Mouse (Mus musculus) heart, postnatal 25 days (tissue): ENCODE measurements at regions not wholly inside any gene's neighbourhood (a gene's known extent, or its start where the extent isn't known, plus 50 kb on each side); places are given as distances from the start of the nearest gene placed in this dataset.

Experiments
- DNase-seq: peaks from one replicate; pipeline ENCODE4 v3.0.0; 2022; ENCODE audit warnings: low spot score
- intact Hi-C: fragments of 180-260 bp; cut with DNase I; formaldehyde crosslinking; loops from one replicate; pipeline ENCODE4 v1.15.1; 2025

- intact Hi-C loops = no loop called here
- DNase-seq = no peak
Observed at GRCm38 (mm10) chr8:64422200-64422849, 216.3 kb upstream of the Tll1 start.

GRCm38 (mm10) chr8:64421502-64422199 is 215.6 kb upstream of the Tll1 start:
- DNase-seq = no peak
- intact Hi-C loops = no loop called here

- no peak for DNase-seq
- intact Hi-C loops = no loop called here
Observed at GRCm38 (mm10) chr8:64412488-64413188, 206.6 kb upstream of the Tll1 start.

- intact Hi-C loops = no loop called here
- no peak for DNase-seq
Observed at GRCm38 (mm10) chr8:64406775-64407490, 200.9 kb upstream of the Tll1 start.

- no peak for DNase-seq
- intact Hi-C loops = no loop called here
Observed at GRCm38 (mm10) chr8:64399554-64399953, 193.5 kb upstream of the Tll1 start.

- intact Hi-C loops = no loop called here
- DNase-seq = no peak
Observed at GRCm38 (mm10) chr8:64397876-64398275, 191.8 kb upstream of the Tll1 start.

GRCm38 (mm10) chr8:64395816-64396215 is 189.7 kb upstream of the Tll1 start:
- intact Hi-C loops = no loop called here
- DNase-seq = no peak

- no peak for DNase-seq
- intact Hi-C loops = no loop called here
Observed at GRCm38 (mm10) chr8:64389488-64389887, 183.4 kb upstream of the Tll1 start.

- DNase-seq = no peak
- intact Hi-C loops = no loop called here
Observed at GRCm38 (mm10) chr8:64388299-64388698, 182.2 kb upstream of the Tll1 start.

GRCm38 (mm10) chr8:64379732-64380349 is 173.8 kb upstream of the Tll1 start:
- intact Hi-C loops = no loop called here
- DNase-seq = no peak

GRCm38 (mm10) chr8:64377830-64378229 is 171.8 kb upstream of the Tll1 start:
- DNase-seq = no peak
- intact Hi-C loops = no loop called here

- no peak for DNase-seq
- intact Hi-C loops = no loop called here
Observed at GRCm38 (mm10) chr8:64375509-64375908, 169.4 kb upstream of the Tll1 start.

- no peak for DNase-seq
- intact Hi-C loops = no loop called here
Observed at GRCm38 (mm10) chr8:64374980-64375379, 168.9 kb upstream of the Tll1 start.

- no peak for DNase-seq
- intact Hi-C loops = no loop called here
Observed at GRCm38 (mm10) chr8:64369973-64370372, 163.9 kb upstream of the Tll1 start.

- intact Hi-C loops = no loop called here
- DNase-seq = no peak
Observed at GRCm38 (mm10) chr8:64367906-64368305, 161.8 kb upstream of the Tll1 start.

- no peak for DNase-seq
- intact Hi-C loops = no loop called here
Observed at GRCm38 (mm10) chr8:64366974-64367266, 160.8 kb upstream of the Tll1 start.

GRCm38 (mm10) chr8:64366226-64366973 is 160.3 kb upstream of the Tll1 start:
- DNase-seq = no peak
- intact Hi-C loops = no loop called here

GRCm38 (mm10) chr8:64357092-64357491 is 151.0 kb upstream of the Tll1 start:
- no peak for DNase-seq
- intact Hi-C loops = no loop called here

GRCm38 (mm10) chr8:64348082-64348646 is 142.1 kb upstream of the Tll1 start:
- no peak for DNase-seq
- intact Hi-C loops = no loop called here
